In the genomic region with DNA sequence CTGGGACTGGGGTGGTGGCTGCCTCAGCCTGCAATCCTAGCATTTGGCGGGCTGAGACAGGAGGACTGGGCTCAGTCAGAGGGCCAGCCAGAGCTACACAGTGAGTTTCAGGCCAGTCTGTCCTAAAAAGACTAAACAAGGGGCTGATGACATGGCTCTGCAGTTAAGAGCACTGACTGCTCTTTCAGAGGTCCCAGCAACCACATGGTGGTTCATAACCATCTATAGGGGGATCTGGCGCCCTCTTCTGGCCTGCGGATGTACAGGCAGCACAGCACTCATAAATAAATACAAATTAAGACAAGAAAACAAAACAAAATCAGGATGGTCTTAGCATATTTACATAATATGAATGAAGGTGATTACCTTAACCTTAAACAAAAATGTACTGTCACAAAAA, we compare ENCODE assay signal across 9 mouse cellular contexts. TPM values are rescaled to one million over a fixed set of nuclear protein-coding genes. Genes with fewer than 3 reads are reported as not detected.
A peak's percentile ranks its signal among the peaks of the same experiment; 100 is the strongest.
DNase-seq lines count a peak whose midpoint lies in the region; ATAC-seq and TF ChIP-seq lines count a peak whose summit lies in the region.
"Had no signal": no experiment of that assay in that cellular context is flagged by ENCODE, and none has a peak within 500 bp of the region (broad histone marks: within the 10 kb centered on the region; RNA-seq: fewer than 3 reads in every experiment).

No protein-coding gene starts in this region.

- peaks cover 35% of the 10 kb centered on the region for H3K4me1 ChIP-seq in E14TG2a.4 (replicated peaks; ENCODE audit: low read depth, low read length)
- H3K4me1 ChIP-seq in embryonic facial prominence, embryonic 10.5 days: peaks cover 17% of the 10 kb centered on the region
- H3K4me1 ChIP-seq in heart, embryonic 14.5 days (ENCODE audit: control insufficient read depth in 2 of 2, insufficient read depth in 2 of 2, low read length in 2 of 2): peaks cover 4 to 6% of the 10 kb centered on the region in 2 experiments; a peak in 3 of 4 replicates

- H3K27ac ChIP-seq in embryonic facial prominence, embryonic 10.5 days (replicated peaks): peak overlapping the region; percentile 66
- H3K27ac ChIP-seq in heart, embryonic 14.5 days (replicated peaks in 1 of 2; ENCODE audit: control insufficient read depth in 1 of 2, insufficient read depth in 1 of 2, low read depth in 2 of 2, low read length in 2 of 2): no peak overlapping the region

- WGBS in embryonic facial prominence, embryonic 10.5 days: 30% methylated on average over 3 of the region's 3 CpGs
- WGBS in heart, embryonic 14.5 days: 38% methylated on average over 3 of the region's 3 CpGs

- H3K27me3 ChIP-seq in E14TG2a.4 (ENCODE audit: insufficient read depth, low read length): no peaks in the 10 kb centered on the region
- no peaks in the 10 kb centered on the region for H3K27me3 ChIP-seq in embryonic facial prominence, embryonic 10.5 days (replicated peaks; ENCODE audit: low read depth, poor library complexity, severe bottlenecking)
- H3K27me3 ChIP-seq in heart, embryonic 14.5 days (ENCODE audit: control insufficient read depth, insufficient read depth, low read length): no peaks in the 10 kb centered on the region

- peaks cover 41% of the 10 kb centered on the region for H3K36me3 ChIP-seq in E14TG2a.4 (ENCODE audit: insufficient read depth, low read length)
- peaks cover 40% of the 10 kb centered on the region for H3K36me3 ChIP-seq in embryonic facial prominence, embryonic 10.5 days (replicated peaks)
- peaks cover 30% of the 10 kb centered on the region for H3K36me3 ChIP-seq in heart, embryonic 14.5 days (ENCODE audit: control insufficient read depth, insufficient read depth, low read length)

- peak; percentile 93 for TF ChIP-seq CTCF in E14TG2a.4 (conservative IDR thresholded peaks at IDR 0.05; ENCODE audit: low read length)

- peak; percentile 69 for DNase-seq in adrenal gland, adult 2 months
- peak; percentile 75 for DNase-seq in embryonic facial prominence, embryonic 10.5 days (ENCODE audit: low spot score)
- DNase-seq in kidney, postnatal 36 days: peak; percentile 67 to 91
- peak; percentile 85 for DNase-seq in lung, postnatal 14 days
- DNase-seq in right cerebral cortex, adult 2 months (ENCODE audit: low spot score in 2 of 2): peak; percentile 51 to 74

- H3K9ac ChIP-seq in heart, embryonic 14.5 days (ENCODE audit: low read length): no peak overlapping the region

- H3K4me3 ChIP-seq in E14TG2a.4 (replicated peaks; ENCODE audit: low read length): peak overlapping the region; percentile 96
- peak overlapping the region; percentile 95 for H3K4me3 ChIP-seq in embryonic facial prominence, embryonic 10.5 days
- H3K4me3 ChIP-seq in heart, embryonic 14.5 days (ENCODE audit: control insufficient read depth in 1 of 2, insufficient read depth in 1 of 2, low read depth in 1 of 2, low read length in 2 of 2): peak overlapping the region in 1 of 2 experiments; percentile 78; a peak in 1 of 4 replicates

- no peak for ATAC-seq in heart, embryonic 14.5 days (ENCODE audit: insufficient number of reproducible peaks, insufficient read depth, low FRiP score, low read depth)
- ATAC-seq in monocyte, adult 5-6 weeks (replicated peaks; ENCODE audit: insufficient number of reproducible peaks, low FRiP score, low TSS enrichment, poor library complexity, severe bottlenecking): no peak

- peaks cover 6% of the 10 kb centered on the region for H3K9me3 ChIP-seq in E14TG2a.4 (ENCODE audit: low read length)
- peaks cover 6% of the 10 kb centered on the region; the same call in 1 of the 2 replicates for H3K9me3 ChIP-seq in embryonic facial prominence, embryonic 10.5 days
- H3K9me3 ChIP-seq in heart, embryonic 14.5 days (ENCODE audit: control insufficient read depth, low read length): no peaks in the 10 kb centered on the region

- peak overlapping the region; percentile 72 for H3K4me2 ChIP-seq in heart, embryonic 14.5 days (ENCODE audit: low read length)

RNA-seq across cellular contexts. Expression of gene Tmem50a, which starts 1.4 kb away (rescaled TPM):
- 100 to 1,000 TPM; 231 to 336 TPM for total RNA-seq in adrenal gland, adult 2 months (2021)
- polyA plus RNA-seq in adrenal gland, adult 2 months (2012; rRNA removed): 150 and 191 TPM in 2 replicates
- 127 and 133 TPM in 2 replicates for polyA plus RNA-seq in embryonic facial prominence, embryonic 10.5 days (2016; fragmentation: Nextera tagmentation; extraction: Ambion mirVana)
- polyA plus RNA-seq in heart, embryonic 14.5 days (2014; fragmentation: Nextera tagmentation; extraction: Ambion mirVana): 148 and 167 TPM in 2 replicates
- 424 to 614 TPM (median 508 TPM) in 3 replicates for total RNA-seq in monocyte, adult 5-6 weeks (2017)

RNA-seq across cellular contexts. Expression of gene Rsrp1, which starts 10.0 kb away (rescaled TPM):
- 100 to 1,000 TPM; 313 to 460 TPM for total RNA-seq in adrenal gland, adult 2 months (2021)
- polyA plus RNA-seq in adrenal gland, adult 2 months (2012; rRNA removed): 2,634 and 2,855 TPM in 2 replicates
- 343 and 353 TPM in 2 replicates for polyA plus RNA-seq in embryonic facial prominence, embryonic 10.5 days (2016; fragmentation: Nextera tagmentation; extraction: Ambion mirVana)
- 341 TPM in 2 replicates for polyA plus RNA-seq in heart, embryonic 14.5 days (2014; fragmentation: Nextera tagmentation; extraction: Ambion mirVana)
- 359 to 640 TPM (median 511 TPM) in 3 replicates for total RNA-seq in monocyte, adult 5-6 weeks (2017)

RNA-seq across cellular contexts. Expression of gene Syf2, which starts 17.3 kb away (rescaled TPM):
- 10 to 100 TPM; 85.5 to 97.8 TPM for total RNA-seq in adrenal gland, adult 2 months (2021)
- polyA plus RNA-seq in adrenal gland, adult 2 months (2012; rRNA removed): 7.0 and 8.6 TPM in 2 replicates
- polyA plus RNA-seq in embryonic facial prominence, embryonic 10.5 days (2016; fragmentation: Nextera tagmentation; extraction: Ambion mirVana): 65.2 and 65.9 TPM in 2 replicates
- 52.2 and 54.9 TPM in 2 replicates for polyA plus RNA-seq in heart, embryonic 14.5 days (2014; fragmentation: Nextera tagmentation; extraction: Ambion mirVana)
- total RNA-seq in monocyte, adult 5-6 weeks (2017): 551 to 822 TPM (median 699 TPM) in 3 replicates

RNA-seq across cellular contexts. Expression of gene Rhd, which starts 49.1 kb away (rescaled TPM):
- not detected for total RNA-seq in adrenal gland, adult 2 months (2021)
- polyA plus RNA-seq in adrenal gland, adult 2 months (2012; rRNA removed): 0.09 and 0.12 TPM in 2 replicates
- 8.2 and 11.2 TPM in 2 replicates for polyA plus RNA-seq in embryonic facial prominence, embryonic 10.5 days (2016; fragmentation: Nextera tagmentation; extraction: Ambion mirVana)
- 3.6 and 5.5 TPM in 2 replicates for polyA plus RNA-seq in heart, embryonic 14.5 days (2014; fragmentation: Nextera tagmentation; extraction: Ambion mirVana)
- total RNA-seq in monocyte, adult 5-6 weeks (2017): not detected in 3 replicates
- total RNA-seq: layer of hippocampus, postnatal 25 days had no signal
